Mouse (Mus musculus) limb, embryonic 14.5 days (tissue): ENCODE measurements at regions not wholly inside any gene's neighbourhood (a gene's known extent, or its start where the extent isn't known, plus 50 kb on each side); places are given as distances from the start of the nearest gene placed in this dataset.

Experiments
- ATAC-seq: fragments of 200-750 bp; cut with Nextera tagmentation; 2 replicates; pipeline ENCODE4 v1.8.0; 2017; ENCODE audit warnings: low read depth, moderate number of reproducible peaks, moderate TSS enrichment; ENCODE audit not compliant: low FRiP score
- DNase-seq: peaks from one replicate; pipeline ENCODE4 v3.0.0-alpha.2; 2015; ENCODE audit warnings: low spot score
- H3K27ac ChIP-seq: fragments of 300-500 bp; sonication (generic); replicated peaks from 2 replicates; pipeline ENCODE4 v1.5.1; 2014; ENCODE audit warnings: low read depth, mild to moderate bottlenecking, low read length, moderate library complexity, mixed read lengths
- H3K27me3 ChIP-seq: fragments of 300-500 bp; sonication (generic); 2 replicates; pipeline ENCODE4 v1.6.1; 2014; ENCODE audit warnings: low read length, mixed read lengths; ENCODE audit not compliant: control insufficient read depth, insufficient read depth
- H3K36me3 ChIP-seq: fragments of 300-500 bp; sonication (generic); 2 replicates; pipeline ENCODE4 v1.6.1; 2014; ENCODE audit warnings: mild to moderate bottlenecking, low read length, moderate library complexity, mixed read lengths; ENCODE audit not compliant: control insufficient read depth, insufficient read depth
- H3K4me1 ChIP-seq: fragments of 300-500 bp; sonication (generic); 2 replicates; pipeline ENCODE4 v1.6.1; 2014; ENCODE audit warnings: antibody characterized with exemption, low read length, mixed read lengths; ENCODE audit not compliant: control insufficient read depth, insufficient read depth
- H3K4me2 ChIP-seq: fragments of 300-500 bp; sonication (generic); replicated peaks from 2 replicates; pipeline ENCODE4 v1.6.1; 2014; ENCODE audit warnings: low read depth, mild to moderate bottlenecking, low read length, moderate library complexity; ENCODE audit not compliant: severe bottlenecking
- H3K4me3 ChIP-seq: fragments of 300-500 bp; sonication (generic); replicated peaks from 2 replicates; pipeline ENCODE4 v1.5.1; 2014; ENCODE audit warnings: low read length
- H3K9ac ChIP-seq: fragments of 300-500 bp; sonication (generic); 2 replicates; pipeline ENCODE4 v1.6.1; 2014; ENCODE audit warnings: mild to moderate bottlenecking, low read depth, low read length, moderate library complexity; ENCODE audit not compliant: severe bottlenecking
- H3K9me3 ChIP-seq: fragments of 300-500 bp; sonication (generic); 2 replicates; pipeline ENCODE4 v1.6.1; 2016; ENCODE audit warnings: low read length; ENCODE audit not compliant: control insufficient read depth
- POLR2A ChIP-seq: fragments of 200-500 bp; IDR thresholded peaks from 2 replicates; pipeline ENCODE4 v1.8.0; 2012; ENCODE audit warnings: inconsistent platforms, mild to moderate bottlenecking, moderate library complexity, borderline replicate concordance; ENCODE audit not compliant: insufficient read depth, insufficient read length; ENCODE audit errors: extremely low read depth
- WGBS: fragments of 180-500 bp; shearing (Covaris S2); extraction: QIAGEN DNeasy Blood & Tissue Kit; methylation state at CpG from one replicate; pipeline ENCODE4 v1.1.7; 2014; 5-methylcytosine and 5-hydroxymethylcytosine counted together

DNA sequence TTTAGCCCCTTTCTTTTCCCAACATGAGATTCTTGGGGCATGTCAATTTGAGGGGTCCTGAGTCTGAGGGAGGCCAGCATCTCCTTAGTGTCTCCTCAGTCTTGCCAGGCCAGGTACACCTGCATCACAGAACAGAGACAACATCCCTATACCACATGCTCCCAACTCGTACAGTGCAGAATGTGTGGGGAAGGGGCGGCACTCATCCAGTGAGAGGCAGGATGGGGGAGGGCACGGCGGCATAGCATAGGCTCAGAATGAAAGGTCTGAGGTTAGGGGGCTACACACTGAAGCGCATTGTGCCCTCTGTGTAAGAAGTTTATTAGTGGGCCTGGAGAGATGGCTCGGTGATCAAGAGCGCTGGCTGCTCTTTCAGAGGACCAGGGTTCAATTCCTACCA is 256.4 kb upstream of the Hs6st1 start:
- no peak overlapping the region for H3K4me2 ChIP-seq
- TF ChIP-seq POLR2A = no peak
- no peaks in the 10 kb centered on the region for H3K27me3 ChIP-seq
- ATAC-seq (no peak), DNase-seq (no peak)
- no peaks in the 10 kb centered on the region for H3K36me3 ChIP-seq
- H3K9me3 ChIP-seq = no peaks in the 10 kb centered on the region
- H3K9ac ChIP-seq = no peak overlapping the region
- no peak overlapping the region for H3K27ac ChIP-seq
- H3K4me3 ChIP-seq = no peak overlapping the region
- WGBS = 82% methylated on average over 7 of the region's 7 CpGs
- H3K4me1 ChIP-seq = peaks cover 7% of the 10 kb centered on the region

DNA sequence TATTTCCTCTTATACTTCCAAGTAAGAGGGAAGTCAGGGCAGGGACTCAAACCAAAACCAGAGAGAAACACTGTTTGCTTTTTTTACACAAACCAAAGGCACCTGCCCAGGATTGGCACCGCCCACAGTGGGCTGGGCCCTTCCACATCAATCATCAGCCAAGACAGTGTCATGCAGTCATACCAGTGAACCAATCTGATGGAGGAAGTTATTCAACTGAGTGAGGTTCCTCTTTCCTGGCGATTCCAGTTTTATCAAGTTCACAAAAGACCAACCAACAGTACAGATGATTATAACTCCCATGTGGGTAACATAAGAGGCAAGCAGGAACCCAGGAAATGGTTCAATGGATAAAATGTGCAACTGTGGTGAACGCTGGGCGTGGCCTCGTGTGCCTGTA is 254.6 kb upstream of the Hs6st1 start:
- Histone ChIP-seq H3K4me1 (no peaks in the 10 kb centered on the region), H3K4me3 (no peak overlapping the region), H3K9me3 (no peaks in the 10 kb centered on the region), H3K9ac (no peak overlapping the region), H3K27me3 (no peaks in the 10 kb centered on the region), H3K4me2 (no peak overlapping the region), H3K27ac (no peak overlapping the region), H3K36me3 (no peaks in the 10 kb centered on the region)
- TF ChIP-seq POLR2A = no peak
- 78% methylated on average over 5 of the region's 5 CpGs for WGBS
- no peak for DNase-seq
- ATAC-seq = no peak

DNA sequence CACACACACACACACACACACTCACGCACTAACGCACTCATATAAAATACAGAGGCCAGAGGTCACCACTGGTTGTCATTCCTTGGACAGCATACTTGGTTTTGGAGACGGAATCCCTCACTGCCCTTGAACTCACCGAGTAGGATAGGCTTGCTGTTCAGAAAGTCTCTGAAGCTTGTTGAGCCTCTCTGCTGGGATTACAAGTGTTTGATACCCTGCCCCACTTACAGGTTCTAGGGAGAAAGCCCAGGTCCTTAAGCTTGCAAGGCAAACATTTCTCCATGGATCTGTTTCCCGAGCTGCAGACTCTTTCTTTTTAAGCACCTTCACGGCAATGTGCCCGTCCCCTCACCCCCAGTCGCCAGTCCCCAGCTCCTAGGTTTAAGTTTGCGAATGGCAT is 254.0 kb upstream of the Hs6st1 start:
- no peak overlapping the region for H3K4me3 ChIP-seq
- DNase-seq = no peak
- ATAC-seq = no peak
- no peak overlapping the region for H3K4me2 ChIP-seq
- H3K27ac ChIP-seq = no peak overlapping the region
- TF ChIP-seq POLR2A = no peak
- H3K9me3 ChIP-seq = no peaks in the 10 kb centered on the region
- H3K4me1 ChIP-seq = no peaks in the 10 kb centered on the region
- no peaks in the 10 kb centered on the region for H3K36me3 ChIP-seq
- 76% methylated on average over 8 of the region's 9 CpGs for WGBS
- no peak overlapping the region for H3K9ac ChIP-seq
- H3K27me3 ChIP-seq = no peaks in the 10 kb centered on the region

DNA sequence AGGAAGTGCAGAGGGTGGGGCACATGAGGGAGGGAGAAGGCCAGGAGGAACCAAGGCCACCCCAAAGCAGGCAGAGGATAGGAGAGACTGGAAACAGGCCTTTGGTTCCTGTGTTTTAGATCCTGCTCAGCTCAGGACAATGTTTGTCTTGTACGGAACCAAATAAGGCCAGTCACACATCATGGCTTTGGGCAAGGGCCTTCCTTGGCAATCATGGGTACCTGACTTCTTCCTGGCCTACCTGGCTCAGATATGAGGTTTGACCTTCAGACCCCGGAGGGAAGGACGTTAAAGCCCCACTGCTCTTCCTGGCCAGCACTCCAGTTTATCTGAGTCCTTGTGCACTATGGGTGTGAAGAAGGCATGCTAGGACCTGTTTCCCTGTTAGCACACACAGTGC is 253.4 kb upstream of the Hs6st1 start:
- no peak overlapping the region for H3K27ac ChIP-seq
- no peaks in the 10 kb centered on the region for H3K9me3 ChIP-seq
- no peak for TF ChIP-seq POLR2A
- H3K4me2 ChIP-seq = no peak overlapping the region
- no peaks in the 10 kb centered on the region for H3K4me1 ChIP-seq
- H3K27me3 ChIP-seq = no peaks in the 10 kb centered on the region
- ATAC-seq (no peak; the same call in 1 of the 2 replicates), DNase-seq (no peak)
- no peak overlapping the region for H3K9ac ChIP-seq
- no peak overlapping the region for H3K4me3 ChIP-seq
- H3K36me3 ChIP-seq = no peaks in the 10 kb centered on the region
- WGBS = 87% methylated on average over 3 of the region's 3 CpGs

DNA sequence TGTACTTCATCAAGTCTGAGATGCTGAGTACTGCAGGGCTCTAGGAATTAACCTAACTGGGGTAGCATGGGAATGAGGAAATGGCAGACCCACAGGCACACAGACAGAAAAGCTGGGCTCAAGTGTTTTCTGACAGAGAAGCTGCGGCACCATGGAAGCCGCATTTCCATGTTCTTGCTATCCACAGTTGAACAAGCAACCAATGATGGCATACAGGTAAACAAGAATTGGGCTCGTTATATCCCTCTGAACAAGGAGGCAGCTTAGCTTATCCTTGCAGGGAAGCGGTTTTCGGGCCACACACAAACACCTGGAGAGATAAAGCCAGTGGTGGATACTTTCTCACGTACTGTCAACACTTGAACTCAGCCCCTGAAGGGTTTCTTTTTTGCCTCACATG is 246.4 kb upstream of the Hs6st1 start:
- no peak for ATAC-seq
- TF ChIP-seq POLR2A = no peak
- no peak for DNase-seq

More for the DNA sequence above, 246.4 kb upstream of the Hs6st1 start:
- Histone ChIP-seq H3K4me2 (no peak overlapping the region), H3K9ac (no peak overlapping the region), H3K4me3 (no peak overlapping the region), H3K27me3 (no peaks in the 10 kb centered on the region), H3K9me3 (no peaks in the 10 kb centered on the region), H3K36me3 (no peaks in the 10 kb centered on the region), H3K4me1 (peaks cover 14% of the 10 kb centered on the region), H3K27ac (no peak overlapping the region)
- 91% methylated on average over 6 of the region's 6 CpGs for WGBS
